In genomic region chr7:130572821-130573220, GRCm38 (mm10) we compare ENCODE assay signal across 8 mouse cellular contexts. TPM values are rescaled to one million over a fixed set of nuclear protein-coding genes. Genes with fewer than 3 reads are reported as not detected.
DNase-seq lines count a peak whose midpoint lies in the region; ATAC-seq and TF ChIP-seq lines count a peak whose summit lies in the region.

Nsmce4a (minus strand) TSS chr7:130573118.

- H3K9ac ChIP-seq in kidney, embryonic 14.5 days (ENCODE audit: low read depth, low read length): no peak within 1 kb of the TSS
- H3K9ac ChIP-seq in hindbrain, embryonic 16.5 days (ENCODE audit: low read depth, low read length): no peak within 1 kb of the TSS
- no peak within 1 kb of the TSS for H3K9ac ChIP-seq in liver, postnatal 0 days (replicated peaks)

- no peak within 1 kb of the TSS for H3K4me2 ChIP-seq in kidney, embryonic 14.5 days (replicated peaks; ENCODE audit: low read depth, low read length)
- no peak within 1 kb of the TSS for H3K4me2 ChIP-seq in hindbrain, embryonic 16.5 days (ENCODE audit: low read length)
- H3K4me2 ChIP-seq in liver, postnatal 0 days (ENCODE audit: low read depth, low read length): no peak within 1 kb of the TSS

- no peak for TF ChIP-seq CTCF in liver, postnatal 0 days (IDR thresholded peaks at IDR 0.05; ENCODE audit: low read depth)

- peaks cover 17% of the 10 kb centered on the region; the same call in 1 of the 2 replicates for H3K4me1 ChIP-seq in kidney, embryonic 14.5 days (ENCODE audit: control insufficient read depth, insufficient read depth, low read length)
- peaks cover 2% of the 10 kb centered on the region; the same call in 1 of the 2 replicates for H3K4me1 ChIP-seq in hindbrain, embryonic 16.5 days (ENCODE audit: control insufficient read depth, insufficient read depth, low read depth, low read length)
- peaks cover 8% of the 10 kb centered on the region for H3K4me1 ChIP-seq in liver, postnatal 0 days (ENCODE audit: insufficient read depth)

- H3K4me3 ChIP-seq in kidney, embryonic 14.5 days (ENCODE audit: low read length): no peak within 1 kb of the TSS
- H3K4me3 ChIP-seq in hindbrain, embryonic 16.5 days (ENCODE audit: low read length): no peak within 1 kb of the TSS
- H3K4me3 ChIP-seq in liver, postnatal 0 days (ENCODE audit: low read depth, low read length): no peak within 1 kb of the TSS

- no peak for ATAC-seq in kidney, embryonic 14.5 days (ENCODE audit: low FRiP score, low TSS enrichment)
- no peak for ATAC-seq in hindbrain, embryonic 16.5 days
- ATAC-seq in liver, postnatal 0 days: no peak

- no peaks in the 10 kb centered on the region for H3K27me3 ChIP-seq in kidney, embryonic 14.5 days (ENCODE audit: control insufficient read depth, insufficient read depth, low read length)
- no peaks in the 10 kb centered on the region for H3K27me3 ChIP-seq in hindbrain, embryonic 16.5 days (replicated peaks; ENCODE audit: control insufficient read depth, insufficient read depth, low read length)
- H3K27me3 ChIP-seq in liver, postnatal 0 days (ENCODE audit: insufficient read depth, low read length): no peaks in the 10 kb centered on the region

- WGBS in kidney, embryonic 14.5 days: 89% methylated on average over 8 of the region's 11 CpGs
- WGBS in hindbrain, embryonic 16.5 days: 79% methylated on average over 8 of the region's 11 CpGs
- WGBS in liver, postnatal 0 days (ENCODE audit: insufficient replicate concordance): 90% methylated on average over 8 of the region's 11 CpGs

- TF ChIP-seq EP300 in liver, postnatal 0 days (IDR thresholded peaks at IDR 0.05; ENCODE audit: low read depth): no peak

- no peaks in the 10 kb centered on the region for H3K36me3 ChIP-seq in kidney, embryonic 14.5 days (ENCODE audit: control insufficient read depth, insufficient read depth, low read length)
- H3K36me3 ChIP-seq in hindbrain, embryonic 16.5 days (ENCODE audit: control insufficient read depth, insufficient read depth, low read length): no peaks in the 10 kb centered on the region
- no peaks in the 10 kb centered on the region for H3K36me3 ChIP-seq in liver, postnatal 0 days (replicated peaks; ENCODE audit: insufficient read depth, low read length)

- DNase-seq in kidney, postnatal 10 days: no peak
- DNase-seq in adrenal gland, postnatal 25 days: no peak
- no peak for DNase-seq in gastrocnemius, postnatal 10 days
- no peak for DNase-seq in liver, postnatal 0 days
- no peak for DNase-seq in cerebellum, postnatal 14 days
- DNase-seq in c-Kit-positive CD71-positive TER-119-positive erythroid progenitor cells, embryonic 14.5 days (ENCODE audit: low spot score): no peak

- H3K9me3 ChIP-seq in kidney, embryonic 14.5 days (ENCODE audit: control insufficient read depth, low read length): no peaks in the 10 kb centered on the region
- no peaks in the 10 kb centered on the region for H3K9me3 ChIP-seq in hindbrain, embryonic 16.5 days (ENCODE audit: control insufficient read depth, low read length)
- H3K9me3 ChIP-seq in liver, postnatal 0 days (ENCODE audit: low read length): no peaks in the 10 kb centered on the region

- peak within 1 kb of the TSS; percentile 59; the same call in 1 of the 2 replicates for H3K27ac ChIP-seq in kidney, embryonic 14.5 days (ENCODE audit: low read depth, low read length)
- H3K27ac ChIP-seq in hindbrain, embryonic 16.5 days (ENCODE audit: low read depth, low read length): no peak within 1 kb of the TSS
- no peak within 1 kb of the TSS; the same call in 1 of the 2 replicates for H3K27ac ChIP-seq in liver, postnatal 0 days (ENCODE audit: low read depth)

RNA-seq across cellular contexts. Expression of gene Nsmce4a, which starts in this region (rescaled TPM):
- 228 and 242 TPM in 2 replicates for polyA plus RNA-seq in kidney, embryonic 14.5 days (2014; fragmentation: Nextera tagmentation; extraction: Ambion mirVana)
- 61.8 and 91.4 TPM in 2 replicates for total RNA-seq in adrenal gland, postnatal 25 days (2021)
- total RNA-seq in gastrocnemius, postnatal 10 days (2021): 10 to 100 TPM; 36.7 to 39.1 TPM
- polyA plus RNA-seq in hindbrain, embryonic 16.5 days (2015; fragmentation: Nextera tagmentation; extraction: Ambion mirVana): 72.9 and 75.7 TPM in 2 replicates
- 67.8 and 72.6 TPM in 2 replicates for polyA plus RNA-seq in liver, postnatal 0 days (2015; fragmentation: Nextera tagmentation; extraction: Ambion mirVana)
